Mouse (Mus musculus) G1E (cell line): ENCODE measurements at regions not wholly inside any gene's neighbourhood (a gene's known extent, or its start where the extent isn't known, plus 50 kb on each side); places are given as distances from the start of the nearest gene placed in this dataset.

ENCODE experiments used
- CTCF ChIP-seq: IDR thresholded peaks from 2 replicates; pipeline ENCODE4 v1.5.1; 2012; ENCODE audit warnings: low read depth, low read length, inconsistent platforms, mixed read lengths
- GATA1 ChIP-seq: IDR thresholded peaks from 2 replicates; pipeline ENCODE4 v1.6.1; 2012; ENCODE audit warnings: borderline replicate concordance, low read length, inconsistent platforms, mixed read lengths

- TF ChIP-seq CTCF (no peak), GATA1 (no peak)
These were observed 333.2 kb upstream of the Smc2 start for GRCm38 (mm10) chr4:52105887-52106286.
